Mouse (Mus musculus) midbrain, postnatal 0 days (tissue): ENCODE measurements at regions not wholly inside any gene's neighbourhood (a gene's known extent, or its start where the extent isn't known, plus 50 kb on each side); places are given as distances from the start of the nearest gene placed in this dataset.

Experiments used
- ATAC-seq: fragments of 200-750 bp; cut with Nextera tagmentation; 2 replicates; pipeline ENCODE4 v1.8.0; 2017; ENCODE audit warnings: moderate number of reproducible peaks, mild to moderate bottlenecking, moderate TSS enrichment, moderate library complexity; ENCODE audit not compliant: low FRiP score
- DNase-seq: peaks from one replicate; pipeline ENCODE4 v3.0.0-alpha.2; 2015; ENCODE audit warnings: low spot score
- H3K27ac ChIP-seq: fragments of 300-500 bp; sonication (generic); 2 replicates; pipeline ENCODE4 v1.5.1; 2014; ENCODE audit warnings: low read depth, mild to moderate bottlenecking, low read length, mixed read lengths
- H3K27me3 ChIP-seq: fragments of 300-500 bp; sonication (generic); 2 replicates; pipeline ENCODE4 v1.6.1; 2014; ENCODE audit warnings: low read length, control low read depth, mixed read lengths; ENCODE audit not compliant: insufficient read depth
- H3K36me3 ChIP-seq: fragments of 300-500 bp; sonication (generic); 2 replicates; pipeline ENCODE4 v1.6.1; 2014; ENCODE audit warnings: low read length, control low read depth, mixed read lengths; ENCODE audit not compliant: insufficient read depth
- H3K4me1 ChIP-seq: fragments of 300-500 bp; sonication (generic); 2 replicates; pipeline ENCODE4 v1.6.1; 2014; ENCODE audit warnings: mild to moderate bottlenecking, control low read depth, antibody characterized with exemption, low read length, mixed read lengths; ENCODE audit not compliant: insufficient read depth
- H3K4me2 ChIP-seq: fragments of 300-500 bp; sonication (generic); 2 replicates; pipeline ENCODE4 v1.6.1; 2014; ENCODE audit warnings: low read depth, mild to moderate bottlenecking, low read length, mixed read lengths; ENCODE audit not compliant: poor library complexity, severe bottlenecking
- H3K4me3 ChIP-seq: fragments of 300-500 bp; sonication (generic); 2 replicates; pipeline ENCODE4 v1.5.1; 2014; ENCODE audit warnings: low read depth, mild to moderate bottlenecking, low read length, moderate library complexity
- H3K9ac ChIP-seq: fragments of 300-500 bp; sonication (generic); replicated peaks from 2 replicates; pipeline ENCODE4 v1.6.1; 2014; ENCODE audit warnings: mild to moderate bottlenecking, low read length, moderate library complexity, mixed read lengths; ENCODE audit not compliant: poor library complexity, severe bottlenecking
- H3K9me3 ChIP-seq: fragments of 300-500 bp; sonication (generic); 2 replicates; pipeline ENCODE4 v1.6.1; 2016; ENCODE audit warnings: low read length, control low read depth
- CTCF ChIP-seq: IDR thresholded peaks from 2 replicates; pipeline ENCODE4 v1.5.1; 2016; ENCODE audit warnings: antibody characterized with exemption, mild to moderate bottlenecking
- WGBS: fragments of 180-500 bp; shearing (Covaris S2); extraction: QIAGEN DNeasy Blood & Tissue Kit; methylation state at CpG from one replicate; pipeline ENCODE4 v1.1.7; 2014; 5-methylcytosine and 5-hydroxymethylcytosine counted together

DNA sequence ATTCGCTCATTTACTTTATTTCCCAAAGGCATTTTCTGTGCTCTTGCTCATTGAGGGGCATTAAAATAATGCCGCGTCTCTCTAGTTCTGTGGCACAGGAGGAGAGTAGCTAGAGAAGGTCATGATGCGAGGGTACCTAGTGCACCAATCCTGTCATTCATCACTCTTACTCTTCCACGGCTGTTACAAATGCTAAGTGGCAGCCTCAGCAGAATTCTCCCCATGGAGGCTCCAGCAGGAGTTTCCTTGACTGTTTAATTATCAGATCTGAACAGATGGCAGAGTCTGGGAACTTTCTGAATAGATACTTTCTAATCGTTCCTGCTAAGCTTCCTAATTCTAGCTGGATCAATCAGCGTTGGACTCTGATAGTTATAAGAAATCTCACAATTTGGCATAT lies 354.0 kb upstream of the Steap1 start:
- DNase-seq: peak; percentile 30
- H3K4me1 ChIP-seq: no peaks in the 10 kb centered on the region
- no peak overlapping the region for H3K27ac ChIP-seq
- 63% methylated on average over 7 of the region's 7 CpGs for WGBS
- H3K9me3 ChIP-seq: no peaks in the 10 kb centered on the region
- H3K36me3 ChIP-seq: no peaks in the 10 kb centered on the region
- H3K9ac ChIP-seq: no peak overlapping the region
- H3K27me3 ChIP-seq: no peaks in the 10 kb centered on the region
- H3K4me2 ChIP-seq: no peak overlapping the region
- H3K4me3 ChIP-seq: no peak overlapping the region
- no peak for ATAC-seq
- TF ChIP-seq CTCF: no peak
